In genomic region chr1:187826869-187827268, GRCm38 (mm10) we compare ENCODE assay signal across 24 mouse cellular contexts.
DNase-seq lines count a peak whose midpoint lies in the region; ATAC-seq and TF ChIP-seq lines count a peak whose summit lies in the region.
"Had no signal": no experiment of that assay in that cellular context is flagged by ENCODE, and none has a peak within 500 bp of the region (broad histone marks: within the 10 kb centered on the region; RNA-seq: fewer than 3 reads in every experiment).

No protein-coding gene starts in this region.

- H3K4me2 ChIP-seq in heart, embryonic 12.5 days, result no peak overlapping the region
- H3K4me2 ChIP-seq in lung, embryonic 15.5 days, result no peak overlapping the region
- H3K4me2 ChIP-seq in lung, postnatal 0 days (replicated peaks; ENCODE audit: low read depth, low read length), result no peak overlapping the region
- H3K4me2 ChIP-seq: embryonic facial prominence, embryonic 12.5 days; forebrain, embryonic 15.5 days; heart, embryonic 13.5 days; hindbrain, embryonic 12.5 days had no signal

- peak overlapping the region; percentile 30; the same call in 1 of the 2 replicates for H3K27ac ChIP-seq in heart, embryonic 12.5 days (ENCODE audit: poor library complexity, severe bottlenecking)
- no peak overlapping the region for H3K27ac ChIP-seq in heart, adult 2 months
- peak overlapping the region; percentile 19; the same call in 1 of the 2 replicates for H3K27ac ChIP-seq in lung, embryonic 15.5 days
- H3K27ac ChIP-seq in lung, postnatal 0 days (ENCODE audit: low read length), result no peak overlapping the region
- peak overlapping the region; percentile 20; the same call in 1 of the 2 replicates for H3K27ac ChIP-seq in small intestine, adult 2 months (ENCODE audit: insufficient read depth, low read depth, low read length)
- H3K27ac ChIP-seq: embryonic facial prominence, embryonic 12.5 days; forebrain, embryonic 15.5 days; hindbrain, embryonic 12.5 days had no signal

- H3K9me3 ChIP-seq in heart, embryonic 12.5 days (replicated peaks), result no peaks in the 10 kb centered on the region
- H3K9me3 ChIP-seq in lung, embryonic 15.5 days, result no peaks in the 10 kb centered on the region
- no peaks in the 10 kb centered on the region for H3K9me3 ChIP-seq in lung, postnatal 0 days (ENCODE audit: low read length)
- H3K9me3 ChIP-seq: embryonic facial prominence, embryonic 12.5 days; forebrain, embryonic 15.5 days; heart, embryonic 13.5 days had no signal

- H3K4me1 ChIP-seq in heart, embryonic 12.5 days (replicated peaks), result peaks cover 24% of the 10 kb centered on the region
- no peaks in the 10 kb centered on the region; the same call in 1 of the 2 replicates for H3K4me1 ChIP-seq in heart, adult 2 months (ENCODE audit: control insufficient read depth, insufficient read depth, low read length)
- peaks cover 15% of the 10 kb centered on the region; the same call in 1 of the 2 replicates for H3K4me1 ChIP-seq in lung, embryonic 15.5 days
- no peaks in the 10 kb centered on the region for H3K4me1 ChIP-seq in lung, postnatal 0 days (ENCODE audit: insufficient read depth, low read depth, low read length)
- peaks cover 6% of the 10 kb centered on the region; the same call in 1 of the 2 replicates for H3K4me1 ChIP-seq in small intestine, adult 2 months (ENCODE audit: control insufficient read depth, insufficient read depth, insufficient read length, low read length)
- H3K4me1 ChIP-seq: forebrain, embryonic 15.5 days; hindbrain, embryonic 12.5 days had no signal

- H3K79me2 ChIP-seq in heart, adult 2 months (replicated peaks; ENCODE audit: control insufficient read depth, insufficient read depth, low read length), result no peaks in the 10 kb centered on the region

- TF ChIP-seq POLR2A in heart, adult 2 months (IDR thresholded peaks at IDR 0.05; ENCODE audit: insufficient read depth, low read depth, low read length), result no peak
- TF ChIP-seq POLR2A in small intestine, adult 2 months (IDR thresholded peaks at IDR 0.05; ENCODE audit: low read depth, low read length), result no peak

- DNase-seq in heart, adult 2 months, result no peak
- DNase-seq in kidney, adult 9 months, result peak; percentile 75
- no peak for DNase-seq in kidney, adult 18-20 months
- no peak for DNase-seq in lung, postnatal 0 days (ENCODE audit: low spot score)
- no peak for DNase-seq in cerebellum, postnatal 10 days
- DNase-seq: adrenal gland, adult 8-10 months; adrenal gland, postnatal 36 days; B cell, adult 2 months; cerebellum, adult 11 months; cerebellum, adult 8-10 months; cerebellum, postnatal 25 days; gastrocnemius, postnatal 10 days; heart, adult 18-20 months; heart, postnatal 10 days; heart, postnatal 4 days had no signal

- H3K9ac ChIP-seq in heart, embryonic 12.5 days, result no peak overlapping the region
- H3K9ac ChIP-seq in heart, adult 2 months (ENCODE audit: low read depth, low read length), result no peak overlapping the region
- no peak overlapping the region for H3K9ac ChIP-seq in lung, embryonic 15.5 days
- H3K9ac ChIP-seq in lung, postnatal 0 days (replicated peaks; ENCODE audit: low read depth), result no peak overlapping the region
- H3K9ac ChIP-seq: embryonic facial prominence, embryonic 12.5 days; forebrain, embryonic 15.5 days; hindbrain, embryonic 12.5 days had no signal

- intact Hi-C loops in heart, adult 2 months (cut with DNase I), result no loop called here

- ATAC-seq in heart, embryonic 12.5 days (ENCODE audit: insufficient number of reproducible peaks, low FRiP score), result no peak
- no peak for ATAC-seq in lung, embryonic 15.5 days (ENCODE audit: borderline replicate concordance, extremely low read depth, low FRiP score, low TSS enrichment)
- no peak for ATAC-seq in lung, postnatal 0 days
- ATAC-seq: CD4-positive, CD25-positive, alpha-beta regulatory T cell, adult 4 months; forebrain, embryonic 15.5 days had no signal

- no peak for TF ChIP-seq CTCF in heart, adult 2 months (IDR thresholded peaks at IDR 0.05)
- no peak for TF ChIP-seq CTCF in lung, postnatal 0 days (IDR thresholded peaks at IDR 0.05)
- no peak for TF ChIP-seq CTCF in small intestine, adult 2 months (IDR thresholded peaks at IDR 0.05; ENCODE audit: extremely low read depth, insufficient read length, insufficient replicate concordance, low read depth, low read length)

- H3K4me3 ChIP-seq in heart, embryonic 12.5 days, result no peak overlapping the region
- H3K4me3 ChIP-seq in heart, adult 2 months, result no peak overlapping the region
- no peak overlapping the region for H3K4me3 ChIP-seq in lung, embryonic 15.5 days
- no peak overlapping the region for H3K4me3 ChIP-seq in lung, postnatal 0 days (ENCODE audit: low read depth, low read length)
- no peak overlapping the region for H3K4me3 ChIP-seq in small intestine, adult 2 months (ENCODE audit: low read depth, low read length)
- H3K4me3 ChIP-seq: embryonic facial prominence, embryonic 12.5 days; forebrain, embryonic 15.5 days; heart, embryonic 13.5 days; hindbrain, embryonic 12.5 days had no signal

- 66% methylated on average over 5 of the region's 5 CpGs for WGBS in heart, embryonic 12.5 days
- WGBS in heart, adult 2 months, result 79% methylated on average over 5 of the region's 5 CpGs
- 63% methylated on average over 5 of the region's 5 CpGs for WGBS in lung, embryonic 15.5 days
- WGBS in lung, postnatal 0 days, result 63% methylated on average over 5 of the region's 5 CpGs
- WGBS in small intestine, adult 2 months, result 53% methylated on average over 5 of the region's 5 CpGs

- H3K36me3 ChIP-seq in heart, embryonic 12.5 days, result no peaks in the 10 kb centered on the region
- no peaks in the 10 kb centered on the region; the same call in 1 of the 2 replicates for H3K36me3 ChIP-seq in heart, adult 2 months (ENCODE audit: control insufficient read depth, insufficient read depth, low read length)
- no peaks in the 10 kb centered on the region for H3K36me3 ChIP-seq in lung, embryonic 15.5 days
- no peaks in the 10 kb centered on the region for H3K36me3 ChIP-seq in lung, postnatal 0 days (ENCODE audit: insufficient read depth, low read length)
- no peaks in the 10 kb centered on the region for H3K36me3 ChIP-seq in small intestine, adult 2 months (ENCODE audit: control insufficient read depth, insufficient read depth, low read length)
- H3K36me3 ChIP-seq: embryonic facial prominence, embryonic 12.5 days; forebrain, embryonic 15.5 days; G1E; heart, embryonic 13.5 days; hindbrain, embryonic 12.5 days had no signal

- no peak for TF ChIP-seq EP300 in heart, adult 2 months (IDR thresholded peaks at IDR 0.05; ENCODE audit: insufficient read depth, low read depth, low read length)
- TF ChIP-seq EP300 in lung, postnatal 0 days (IDR thresholded peaks at IDR 0.05), result no peak

- H3K27me3 ChIP-seq in heart, embryonic 12.5 days (replicated peaks), result no peaks in the 10 kb centered on the region
- H3K27me3 ChIP-seq in heart, adult 2 months (ENCODE audit: control insufficient read depth, insufficient read depth, low read length), result no peaks in the 10 kb centered on the region
- H3K27me3 ChIP-seq in lung, embryonic 15.5 days, result no peaks in the 10 kb centered on the region
- H3K27me3 ChIP-seq in lung, postnatal 0 days (replicated peaks; ENCODE audit: insufficient read depth, low read length), result no peaks in the 10 kb centered on the region
- H3K27me3 ChIP-seq in small intestine, adult 2 months (ENCODE audit: control insufficient read depth, insufficient read depth, low read length), result no peaks in the 10 kb centered on the region
- H3K27me3 ChIP-seq: embryonic facial prominence, embryonic 12.5 days; heart, embryonic 13.5 days; hindbrain, embryonic 12.5 days had no signal

Comparison
In these comparisons a context has a peak if more than half of its experiments do, and no peak if none do; other contexts are left out.
1. H3K27ac ChIP-seq: peak in heart, embryonic 12.5 days (single experiment), lung, embryonic 15.5 days (single experiment) and small intestine, adult 2 months (single experiment); none in heart, adult 2 months (single experiment) and lung, postnatal 0 days (single experiment).